Mouse (Mus musculus) forebrain, embryonic 13.5 days (tissue): ENCODE data around the gene Atrn. TPM values are rescaled to one million over a fixed set of nuclear protein-coding genes. Genes with fewer than 3 reads are reported as not detected.
A peak's percentile ranks its signal among the peaks of the same experiment; 100 is the strongest.

Source experiments
- ATAC-seq: fragments of 200-750 bp; cut with Nextera tagmentation; 2 replicates; pipeline ENCODE4 v1.8.0; 2017
- H3K27ac ChIP-seq: fragments of 300-500 bp; sonication (generic); 2 replicates; pipeline ENCODE4 v1.5.1; 2015; ENCODE audit warnings: inconsistent platforms, mild to moderate bottlenecking, moderate library complexity
- H3K27me3 ChIP-seq: fragments of 300-500 bp; sonication (generic); 2 replicates; pipeline ENCODE4 v1.6.1; 2015; ENCODE audit warnings: mild to moderate bottlenecking, inconsistent platforms
- H3K36me3 ChIP-seq: fragments of 300-500 bp; sonication (generic); 2 replicates; pipeline ENCODE4 v1.6.1; 2015; ENCODE audit warnings: mild to moderate bottlenecking, inconsistent platforms; ENCODE audit not compliant: poor library complexity, severe bottlenecking
- H3K4me1 ChIP-seq: fragments of 300-500 bp; sonication (generic); 2 replicates; pipeline ENCODE4 v1.6.1; 2015; ENCODE audit warnings: inconsistent platforms
- H3K4me2 ChIP-seq: fragments of 300-500 bp; sonication (generic); 2 replicates; pipeline ENCODE4 v1.6.1; 2015; ENCODE audit warnings: inconsistent platforms, mild to moderate bottlenecking, moderate library complexity
- H3K4me3 ChIP-seq: fragments of 300-500 bp; sonication (generic); 2 replicates; pipeline ENCODE4 v1.5.1; 2015; ENCODE audit warnings: mild to moderate bottlenecking, inconsistent platforms
- H3K9ac ChIP-seq: fragments of 300-500 bp; sonication (generic); 2 replicates; pipeline ENCODE4 v1.6.1; 2015; ENCODE audit warnings: mild to moderate bottlenecking, inconsistent platforms
- H3K9me3 ChIP-seq: fragments of 300-500 bp; sonication (generic); replicated peaks from 2 replicates; pipeline ENCODE4 v1.6.1; 2016; ENCODE audit warnings: inconsistent platforms
- WGBS: fragments of 180-500 bp; shearing (Covaris S2); methylation state at CpG from one replicate; pipeline ENCODE4 v1.1.7; 2015; 5-methylcytosine and 5-hydroxymethylcytosine counted together
- polyA plus RNA-seq: library from polyadenylated mRNA; unstranded; fragments of >200 nt; fragmentation: Nextera tagmentation; extraction: Ambion mirVana; gene quantifications from 2 replicates; pipeline ENCODE4 v1.2.1, GENCODE M21; 2015

The Atrn gene
- polyA plus RNA-seq, 1 experiment from 2014 or later = 8.4 TPM

DNA sequence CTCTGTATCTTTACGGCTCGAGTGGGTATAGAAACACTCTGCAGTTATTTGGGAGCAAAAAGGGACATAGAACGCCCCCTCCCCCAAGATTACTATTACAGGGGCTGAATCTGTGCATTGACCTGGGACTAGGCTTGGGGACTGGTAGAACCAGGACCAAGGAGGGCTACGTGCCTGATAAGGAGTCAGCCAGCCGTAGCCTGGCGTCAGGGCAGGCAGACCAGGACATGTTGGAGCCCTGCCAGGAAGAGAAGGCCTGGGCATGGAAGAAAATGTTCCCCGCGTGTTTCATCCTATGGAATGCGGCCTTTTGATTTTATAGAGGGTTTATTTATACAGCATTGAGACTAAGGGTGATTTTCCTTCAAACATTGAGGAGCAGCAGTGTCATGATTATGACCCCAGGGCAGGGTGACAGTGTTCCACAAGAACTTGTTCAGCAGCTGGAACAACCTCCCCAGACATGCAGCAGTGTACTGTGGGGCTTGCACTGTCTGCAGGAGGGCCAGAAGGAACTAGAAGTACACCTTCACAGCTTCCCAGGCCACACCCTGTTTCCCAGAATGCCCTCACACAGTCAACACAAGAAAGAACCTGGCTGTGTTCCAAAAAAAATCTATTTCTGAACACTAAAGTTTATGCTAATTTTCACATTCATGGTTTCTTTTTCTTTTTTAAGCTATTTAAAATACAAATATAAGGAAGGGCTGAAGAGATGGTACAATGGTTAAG is 138.9 kb downstream of the Atrn start:
- no peak overlapping the region for H3K4me3 ChIP-seq
- H3K36me3 ChIP-seq = no peaks in the 10 kb centered on the region
- H3K9me3 ChIP-seq = no peaks in the 10 kb centered on the region
- H3K27ac ChIP-seq = no peak overlapping the region
- H3K27me3 ChIP-seq = peaks cover 33% of the 10 kb centered on the region
- ATAC-seq = no peak
- H3K9ac ChIP-seq = no peak overlapping the region
- H3K4me1 ChIP-seq = peaks cover 14% of the 10 kb centered on the region
- WGBS = 86% methylated on average over 9 of the region's 9 CpGs
- no peak overlapping the region for H3K4me2 ChIP-seq

DNA sequence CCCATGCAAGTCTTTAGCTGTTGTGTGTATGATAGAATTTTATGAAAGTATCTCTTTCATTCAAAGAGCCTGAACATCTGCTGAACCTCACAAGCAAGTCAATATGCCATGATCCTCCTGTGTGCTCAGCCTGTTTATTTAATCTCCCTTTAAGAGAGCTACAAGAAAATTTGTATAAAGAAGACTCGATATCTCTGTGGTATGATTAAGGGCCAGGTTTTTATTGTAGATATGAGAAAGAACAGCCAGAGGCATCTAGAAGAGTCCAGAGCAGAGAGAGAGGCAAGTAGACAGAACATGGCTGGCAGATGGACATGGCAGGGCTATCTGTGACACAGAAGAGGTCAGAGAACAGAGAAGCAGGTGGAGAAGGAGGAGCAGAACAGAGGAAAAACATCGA is 139.7 kb downstream of the Atrn start:
- H3K9me3 ChIP-seq = no peaks in the 10 kb centered on the region
- H3K27ac ChIP-seq = no peak overlapping the region
- no peak for ATAC-seq
- H3K36me3 ChIP-seq = no peaks in the 10 kb centered on the region
- 84% methylated on average over 2 of the region's 2 CpGs for WGBS
- H3K4me3 ChIP-seq = no peak overlapping the region
- peaks cover 26% of the 10 kb centered on the region for H3K27me3 ChIP-seq
- H3K4me2 ChIP-seq = no peak overlapping the region
- no peak overlapping the region for H3K9ac ChIP-seq
- H3K4me1 ChIP-seq = peaks cover 6% of the 10 kb centered on the region; the same call in 1 of the 2 replicates

DNA sequence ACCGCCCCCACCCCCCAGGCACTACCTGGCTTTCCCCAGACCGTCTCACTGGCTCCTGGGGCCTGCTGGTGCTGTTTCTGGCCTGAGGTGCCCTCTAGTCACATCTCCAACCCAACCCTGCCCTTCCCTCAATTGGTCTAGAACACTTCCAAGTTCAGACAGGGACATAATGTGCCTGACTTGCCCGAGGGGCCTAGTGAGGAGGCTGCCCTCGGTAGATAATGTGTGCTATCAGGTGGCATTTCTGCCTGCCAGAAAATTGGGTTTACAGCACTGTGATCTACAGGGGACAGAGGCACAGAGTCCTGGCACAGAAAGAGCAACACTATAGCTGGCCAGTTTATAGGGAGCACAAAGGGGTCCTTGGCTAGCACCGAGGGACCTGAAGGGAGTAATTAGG is 145.7 kb downstream of the Atrn start:
- Histone ChIP-seq H3K4me3 (no peak overlapping the region), H3K4me2 (no peak overlapping the region), H3K9ac (no peak overlapping the region), H3K36me3 (no peaks in the 10 kb centered on the region), H3K27me3 (peaks cover 61% of the 10 kb centered on the region), H3K27ac (no peak overlapping the region), H3K4me1 (peaks cover 24% of the 10 kb centered on the region), H3K9me3 (no peaks in the 10 kb centered on the region)
- ATAC-seq = no peak
- WGBS = 74% methylated on average over 5 of the region's 5 CpGs

DNA sequence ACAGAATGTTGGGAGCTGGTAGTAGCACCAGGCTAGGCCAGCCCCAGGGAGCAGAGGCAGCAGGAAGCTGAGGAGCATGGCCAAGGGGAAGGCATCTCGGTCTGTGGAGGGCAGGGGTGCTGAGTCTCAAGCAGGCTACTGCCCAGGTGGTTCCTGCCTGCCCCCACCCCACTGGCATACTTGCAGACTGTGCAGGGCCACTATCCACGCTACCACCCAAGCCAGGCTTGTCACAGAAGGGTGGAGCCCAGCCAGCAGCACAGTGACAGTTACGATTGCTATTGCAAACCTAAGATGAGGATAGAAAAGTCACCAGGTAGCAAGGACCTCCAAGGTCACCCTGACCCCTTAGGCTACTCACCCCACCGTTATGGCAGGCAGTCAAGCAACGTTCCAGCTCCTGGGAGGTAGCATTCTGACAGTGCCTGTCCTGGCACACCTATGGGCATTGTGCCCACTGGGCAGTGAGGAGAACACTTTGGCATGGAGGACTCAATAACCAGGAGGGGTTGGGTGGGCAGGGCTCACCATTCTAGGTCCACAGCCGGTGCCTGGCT is 146.6 kb downstream of the Atrn start:
- Histone ChIP-seq H3K9ac (no peak overlapping the region), H3K9me3 (no peaks in the 10 kb centered on the region), H3K36me3 (no peaks in the 10 kb centered on the region), H3K4me1 (peaks cover 24% of the 10 kb centered on the region), H3K4me2 (no peak overlapping the region), H3K27me3 (peaks cover 65% of the 10 kb centered on the region), H3K4me3 (no peak overlapping the region), H3K27ac (no peak overlapping the region)
- no peak for ATAC-seq
- 68% methylated on average over 6 of the region's 6 CpGs for WGBS

DNA sequence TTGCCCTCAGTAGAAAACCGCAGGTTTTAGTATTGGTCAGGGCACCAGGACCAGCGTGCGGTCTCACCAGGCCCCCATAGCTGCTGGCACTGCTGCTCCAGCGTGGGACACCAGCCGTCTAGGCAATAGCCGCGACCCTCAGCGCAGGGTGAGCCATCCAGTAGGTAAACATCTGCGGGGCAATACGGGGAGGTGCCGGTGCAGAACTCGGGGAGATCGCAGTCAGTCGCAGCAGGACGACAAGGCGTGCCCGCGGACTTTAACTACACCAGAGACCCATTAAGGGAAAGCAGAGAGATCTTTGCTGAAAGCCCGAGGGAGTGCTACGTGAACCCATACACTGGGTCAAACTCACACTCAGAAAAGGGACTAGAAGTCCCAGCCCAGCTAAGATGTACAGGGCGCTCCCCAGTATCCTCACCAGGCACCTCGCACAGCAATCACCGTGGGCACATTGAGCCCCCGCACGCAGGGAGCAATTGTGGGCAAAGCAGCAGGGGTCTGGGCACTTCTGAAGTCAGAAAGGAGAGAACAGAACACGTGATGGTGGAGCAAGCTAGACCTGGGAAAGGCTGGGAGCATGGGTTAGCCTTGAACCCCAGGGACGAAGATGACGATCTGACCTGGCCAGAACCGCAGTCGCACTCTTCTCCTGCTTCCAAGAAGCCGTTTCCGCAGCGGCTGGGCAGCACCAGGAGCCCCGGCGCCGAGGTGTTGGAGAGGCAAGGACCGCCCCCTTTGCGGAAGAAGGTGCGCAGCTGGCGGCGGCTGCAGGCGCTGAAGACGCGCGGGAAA is 147.8 kb downstream of the Atrn start:
- Histone ChIP-seq H3K4me2 (peak overlapping the region; percentile 56), H3K4me3 (peak overlapping the region; percentile 29), H3K27me3 (peaks cover 67% of the 10 kb centered on the region), H3K9ac (no peak overlapping the region), H3K4me1 (peaks cover 24% of the 10 kb centered on the region), H3K9me3 (no peaks in the 10 kb centered on the region), H3K36me3 (no peaks in the 10 kb centered on the region), H3K27ac (no peak overlapping the region)
- ATAC-seq = no peak; the same call in 1 of the 2 replicates
- under 1% methylated on average over 45 of the region's 45 CpGs for WGBS

DNA sequence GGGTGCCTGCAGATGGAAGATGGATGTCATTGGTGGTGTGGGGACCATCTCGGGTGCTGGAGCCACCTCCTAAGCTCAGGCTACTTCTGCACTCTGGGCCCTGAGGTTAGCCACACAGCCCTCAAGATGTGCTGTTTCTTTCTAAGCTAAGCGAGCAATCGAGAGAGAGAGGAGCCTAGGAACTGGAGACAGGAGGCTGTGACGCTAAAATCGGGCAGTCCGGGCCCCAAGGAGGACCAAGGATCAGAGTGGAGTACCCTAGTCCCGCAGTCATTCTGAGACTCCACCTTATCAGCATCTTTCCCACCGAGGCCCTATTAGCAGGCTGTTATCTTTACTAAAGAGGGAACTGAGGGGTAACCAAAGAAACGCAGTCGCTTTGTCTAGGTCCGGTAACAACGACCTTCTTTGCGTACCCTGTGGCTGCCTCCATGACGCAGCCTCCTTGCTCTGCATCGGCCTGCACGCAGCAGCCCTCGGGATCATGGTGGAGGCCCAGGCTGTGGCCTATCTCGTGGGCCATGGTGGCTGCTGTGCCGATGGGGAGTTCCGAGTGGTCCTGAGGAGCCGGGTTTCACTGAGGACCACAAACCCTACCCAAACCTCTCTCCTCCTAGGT is 148.5 kb downstream of the Atrn start:
- H3K9me3 ChIP-seq = no peaks in the 10 kb centered on the region
- ATAC-seq = no peak
- H3K27me3 ChIP-seq = peaks cover 67% of the 10 kb centered on the region
- peak overlapping the region; percentile 29 for H3K4me3 ChIP-seq
- no peaks in the 10 kb centered on the region for H3K36me3 ChIP-seq
- peak overlapping the region; percentile 56 for H3K4me2 ChIP-seq
- H3K4me1 ChIP-seq = peaks cover 30% of the 10 kb centered on the region
- H3K9ac ChIP-seq = peak overlapping the region; percentile 30; the same call in 1 of the 2 replicates
- no peak overlapping the region for H3K27ac ChIP-seq
- 2% methylated on average over 21 of the region's 21 CpGs for WGBS

DNA sequence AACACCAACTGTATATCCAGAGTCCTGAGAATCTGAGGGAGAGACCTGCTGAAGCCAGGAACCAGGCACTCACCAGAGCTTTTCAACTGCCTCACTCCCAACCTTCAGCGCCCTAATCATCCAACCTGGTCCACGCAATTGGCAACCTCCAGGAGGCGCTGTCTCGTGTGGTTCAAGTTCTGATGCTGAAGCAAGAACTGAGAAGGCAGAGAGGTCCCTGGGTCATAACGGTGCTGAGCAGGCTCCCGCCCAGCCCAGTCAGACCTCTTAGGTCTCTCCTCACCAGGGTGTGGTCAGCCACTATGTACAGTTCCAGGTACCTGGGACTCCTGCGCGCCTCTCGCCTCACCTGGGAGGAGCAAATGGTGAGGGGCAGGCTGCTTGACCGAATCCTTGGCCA is 149.3 kb downstream of the Atrn start:
- ATAC-seq = peak; percentile 33
- H3K9ac ChIP-seq = no peak overlapping the region
- peaks cover 67% of the 10 kb centered on the region for H3K27me3 ChIP-seq
- no peaks in the 10 kb centered on the region for H3K36me3 ChIP-seq
- no peaks in the 10 kb centered on the region for H3K9me3 ChIP-seq
- no peak overlapping the region for H3K27ac ChIP-seq
- WGBS = 4% methylated on average over 10 of the region's 10 CpGs
- H3K4me3 ChIP-seq = no peak overlapping the region
- H3K4me1 ChIP-seq = peaks cover 30% of the 10 kb centered on the region
- H3K4me2 ChIP-seq = 0 out of 2 replicates have a peak overlapping the region, but pooled peaks have one; percentile 56

DNA sequence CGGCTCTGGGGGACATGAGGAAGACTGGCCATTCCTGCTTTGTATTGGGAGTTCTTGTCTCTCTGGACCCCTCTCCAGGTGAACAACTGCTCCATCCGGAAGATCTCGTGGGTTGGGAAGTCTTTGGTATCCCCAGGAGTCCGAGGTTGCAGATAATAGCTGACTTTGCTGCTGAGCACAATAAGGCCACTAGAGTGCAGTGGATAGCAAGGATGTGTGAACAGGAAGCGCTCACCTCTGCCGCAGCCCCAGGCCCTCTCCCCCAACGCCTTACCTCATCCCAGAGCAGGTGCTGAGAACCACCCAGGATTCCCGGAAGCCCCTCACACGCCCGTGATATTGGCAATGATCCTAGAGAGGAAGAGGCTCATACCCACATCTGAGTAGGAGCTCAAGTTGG is 149.9 kb downstream of the Atrn start:
- H3K9ac ChIP-seq = no peak overlapping the region
- no peaks in the 10 kb centered on the region for H3K36me3 ChIP-seq
- H3K9me3 ChIP-seq = no peaks in the 10 kb centered on the region
- peaks cover 65% of the 10 kb centered on the region for H3K27me3 ChIP-seq
- no peak overlapping the region for H3K27ac ChIP-seq
- peaks cover 30% of the 10 kb centered on the region for H3K4me1 ChIP-seq
- 2% methylated on average over 10 of the region's 10 CpGs for WGBS
- H3K4me3 ChIP-seq = no peak overlapping the region
- peak; percentile 19; the same call in 1 of the 2 replicates for ATAC-seq
- no peak overlapping the region for H3K4me2 ChIP-seq

DNA sequence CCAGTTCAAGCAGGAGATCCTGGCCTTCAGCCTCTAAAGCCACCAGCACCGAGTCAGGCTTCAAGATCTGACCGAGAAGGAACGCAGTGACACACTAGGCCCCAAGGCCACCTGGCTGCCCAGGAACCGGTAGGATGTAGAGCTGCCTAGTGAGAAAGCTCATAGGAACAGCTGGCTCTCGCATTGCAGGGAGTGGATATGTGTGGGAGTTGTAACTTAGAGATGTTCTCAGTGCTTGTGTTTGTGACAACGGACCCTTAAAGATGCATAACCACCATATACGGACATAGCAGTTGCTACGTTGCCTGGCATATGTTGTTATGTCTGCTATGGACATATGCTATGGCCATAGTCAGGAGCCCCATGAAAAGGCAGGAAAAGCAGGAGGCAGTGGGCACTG is 152.4 kb downstream of the Atrn start:
- Histone ChIP-seq H3K4me3 (no peak overlapping the region), H3K9me3 (no peaks in the 10 kb centered on the region), H3K9ac (no peak overlapping the region), H3K27me3 (peaks cover 64% of the 10 kb centered on the region), H3K36me3 (no peaks in the 10 kb centered on the region), H3K4me1 (peaks cover 32% of the 10 kb centered on the region), H3K27ac (no peak overlapping the region), H3K4me2 (no peak overlapping the region)
- 94% methylated on average over 8 of the region's 8 CpGs for WGBS
- no peak for ATAC-seq

DNA sequence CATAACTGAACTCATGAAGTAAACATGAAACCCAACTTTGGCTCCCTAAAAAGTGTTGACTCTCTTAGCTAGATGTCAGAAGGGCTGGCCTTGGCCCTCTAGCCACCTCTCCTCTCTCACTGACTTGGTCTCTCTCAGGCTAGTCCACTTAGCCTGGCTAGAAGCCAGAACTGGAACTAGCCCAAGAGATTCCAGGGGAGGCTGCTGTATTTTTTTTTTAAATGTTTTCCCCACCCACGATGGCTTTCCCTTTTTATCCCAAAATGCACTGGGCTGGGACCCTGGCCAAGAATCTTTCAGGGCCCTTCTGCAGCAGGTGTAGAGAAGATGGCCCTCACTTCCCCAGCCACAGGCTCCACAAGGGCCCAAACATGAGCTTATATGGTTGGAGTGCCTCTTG is 153.1 kb downstream of the Atrn start:
- no peak for ATAC-seq
- 17% methylated on average over 1 of the region's 1 CpGs for whole genome bisulfite sequencing
- Histone ChIP-seq H3K4me1 (peaks cover 25% of the 10 kb centered on the region), H3K27ac (no peak overlapping the region), H3K9me3 (no peaks in the 10 kb centered on the region), H3K9ac (no peak overlapping the region), H3K27me3 (peaks cover 60% of the 10 kb centered on the region), H3K4me3 (no peak overlapping the region), H3K4me2 (no peak overlapping the region), H3K36me3 (no peaks in the 10 kb centered on the region)

DNA sequence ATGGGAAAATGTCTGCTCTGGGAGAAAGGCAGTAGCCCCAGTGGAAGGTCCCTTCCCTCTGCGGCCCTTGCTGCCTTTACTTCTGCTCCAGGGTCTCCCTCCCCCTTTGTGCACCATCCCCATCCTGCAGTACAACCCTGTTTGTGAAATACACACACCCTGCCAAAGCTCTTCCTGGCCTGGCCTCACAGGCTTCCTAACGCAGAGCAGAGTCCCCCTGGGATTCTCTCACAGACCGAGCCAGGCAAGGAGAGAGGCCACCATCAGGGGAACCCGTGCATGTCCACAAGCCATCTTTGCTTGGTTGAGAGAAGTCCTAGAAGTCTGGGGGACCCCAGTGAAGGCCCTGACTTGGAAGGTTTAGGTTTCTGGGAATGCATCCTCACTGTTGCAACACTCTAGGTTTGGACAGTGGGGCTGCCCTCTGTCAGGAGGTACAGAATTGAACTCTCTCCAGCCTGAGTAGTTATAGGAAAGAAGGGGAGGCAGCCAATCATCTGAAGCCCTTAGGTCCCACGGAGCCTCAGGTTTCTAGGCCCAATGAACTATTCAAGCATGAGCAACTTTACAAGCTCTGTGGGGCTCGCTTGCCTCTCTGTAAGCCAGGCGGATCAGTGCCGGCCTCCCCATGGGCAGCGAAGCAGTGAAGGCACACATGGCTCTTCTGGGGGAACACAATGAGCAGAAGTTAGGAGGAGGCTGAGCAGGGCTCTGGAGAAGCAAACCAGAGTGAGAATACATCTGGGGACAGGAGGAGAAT is 153.7 kb downstream of the Atrn start:
- H3K27me3 ChIP-seq = peaks cover 60% of the 10 kb centered on the region
- peaks cover 19% of the 10 kb centered on the region for H3K4me1 ChIP-seq
- no peak for ATAC-seq
- H3K9me3 ChIP-seq = no peaks in the 10 kb centered on the region
- no peak overlapping the region for H3K9ac ChIP-seq
- H3K4me3 ChIP-seq = no peak overlapping the region
- H3K36me3 ChIP-seq = no peaks in the 10 kb centered on the region
- H3K27ac ChIP-seq = no peak overlapping the region
- H3K4me2 ChIP-seq = no peak overlapping the region
- 55% methylated on average over 9 of the region's 9 CpGs for WGBS
